Mouse (Mus musculus): ENCODE measurements around the gene Foxn3.
A peak's percentile ranks its signal among the peaks of the same experiment; 100 is the strongest.
"Not testable (repeated sequence)": the region's sequence is repeated elsewhere in the genome, so short reads cannot be mapped to it uniquely, and the experiment has no call there.

Gene Foxn3

DNA sequence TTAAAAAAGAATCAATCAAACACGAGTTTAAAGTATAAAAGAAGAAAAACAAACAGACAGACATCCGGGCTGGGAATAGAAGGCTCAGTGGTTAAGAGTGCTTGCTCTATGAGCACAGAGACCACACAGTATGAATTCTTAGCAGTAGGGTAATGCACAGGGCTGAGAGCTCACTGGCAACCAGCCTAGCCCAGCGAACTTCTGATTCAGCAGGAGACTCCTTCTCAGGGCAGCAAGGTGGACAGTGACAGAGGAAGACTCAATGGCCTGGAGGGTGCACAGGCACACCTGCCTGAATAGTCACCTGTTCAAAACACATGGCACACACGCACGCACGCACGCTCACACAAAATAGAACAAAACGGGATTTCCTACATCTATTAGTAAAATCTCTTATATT, 353.6 kb downstream of the Foxn3 start:
- DNase-seq, result no peak

DNA sequence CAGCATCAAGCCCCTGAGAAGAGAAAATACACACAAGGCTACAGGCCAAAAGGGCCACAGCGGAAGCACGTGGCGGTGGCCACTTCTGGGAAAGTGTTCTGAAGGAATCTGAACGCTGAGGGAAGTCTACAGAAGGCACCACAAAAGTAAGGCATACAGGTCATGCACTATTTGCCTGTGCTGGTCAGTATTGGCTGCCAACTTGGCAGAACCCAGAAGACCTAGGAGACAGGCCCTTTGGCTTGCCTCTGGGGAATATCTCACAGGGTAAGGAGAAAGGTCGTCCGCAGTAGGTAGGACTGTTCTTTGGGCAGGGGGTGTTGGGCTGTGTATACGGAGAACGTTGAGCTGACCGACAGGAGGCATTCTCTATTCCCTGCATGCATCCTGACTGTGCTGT, 355.1 kb downstream of the Foxn3 start:
- no peak for DNase-seq

DNA sequence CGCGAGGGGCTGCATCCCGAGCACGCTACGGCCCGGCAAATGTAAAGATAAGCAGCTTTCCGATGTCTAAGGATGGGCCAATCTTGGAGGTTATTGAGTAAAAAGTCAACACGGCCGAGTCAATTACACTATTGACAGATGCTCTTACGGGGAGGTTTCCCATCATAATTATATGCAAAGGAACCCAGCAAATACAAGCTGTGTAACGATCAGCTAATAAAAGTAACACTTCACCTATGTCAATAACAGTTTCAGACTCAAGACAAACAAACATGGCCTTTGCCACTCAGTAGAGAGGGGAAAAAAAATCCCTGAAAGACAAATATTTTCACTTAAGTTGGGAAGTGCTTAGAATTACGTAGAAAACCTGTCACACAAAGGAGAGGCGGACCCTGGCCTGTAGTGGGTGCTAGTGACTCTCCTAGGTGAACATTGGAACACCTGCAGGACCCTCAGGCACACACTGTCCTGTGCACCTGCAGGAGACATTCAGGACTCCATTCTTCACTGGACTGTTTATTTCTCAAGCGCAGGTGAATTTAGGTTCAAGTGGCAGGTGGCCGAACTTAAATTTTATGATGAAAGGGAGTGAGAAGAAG, 356.3 kb downstream of the Foxn3 start:
- no peak for DNase-seq

DNA sequence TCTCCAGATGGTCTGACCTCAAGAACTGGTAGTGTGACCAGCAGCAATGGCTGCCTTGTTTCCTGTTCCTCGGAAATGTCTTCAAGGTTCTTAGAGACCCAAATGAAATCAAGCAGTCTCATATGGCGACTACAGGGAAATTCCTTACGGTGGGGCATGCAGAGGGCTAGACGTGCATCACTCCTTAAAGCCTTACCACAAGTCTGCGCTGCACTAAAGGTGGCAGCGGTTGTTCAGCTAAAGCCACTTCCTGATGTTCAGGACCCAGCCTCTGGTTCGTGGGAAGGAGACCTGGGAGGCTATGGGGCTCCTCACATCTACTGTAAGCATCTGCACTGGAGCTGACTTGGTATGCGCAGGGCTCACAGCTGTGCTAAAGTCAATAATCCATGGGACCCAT, 357.6 kb downstream of the Foxn3 start:
- no peak for DNase-seq

DNA sequence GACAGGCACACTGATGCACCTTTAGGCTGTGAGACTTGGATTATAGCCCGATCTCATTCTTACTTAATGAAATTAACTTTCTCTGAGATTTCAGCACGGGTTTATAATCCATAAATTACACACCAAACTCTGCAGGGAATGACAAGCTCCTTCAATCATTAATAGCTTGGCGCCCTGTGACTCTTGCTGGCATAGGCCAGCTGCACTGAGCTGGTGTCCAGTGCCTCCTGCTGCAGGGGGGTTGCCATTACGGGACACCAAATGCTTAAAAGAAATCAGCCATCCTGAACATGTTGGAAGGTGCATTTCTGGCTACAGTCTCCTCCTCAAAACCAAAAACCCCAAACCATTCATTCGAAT, 364.3 kb downstream of the Foxn3 start:
- peak; percentile 57 for DNase-seq

DNA sequence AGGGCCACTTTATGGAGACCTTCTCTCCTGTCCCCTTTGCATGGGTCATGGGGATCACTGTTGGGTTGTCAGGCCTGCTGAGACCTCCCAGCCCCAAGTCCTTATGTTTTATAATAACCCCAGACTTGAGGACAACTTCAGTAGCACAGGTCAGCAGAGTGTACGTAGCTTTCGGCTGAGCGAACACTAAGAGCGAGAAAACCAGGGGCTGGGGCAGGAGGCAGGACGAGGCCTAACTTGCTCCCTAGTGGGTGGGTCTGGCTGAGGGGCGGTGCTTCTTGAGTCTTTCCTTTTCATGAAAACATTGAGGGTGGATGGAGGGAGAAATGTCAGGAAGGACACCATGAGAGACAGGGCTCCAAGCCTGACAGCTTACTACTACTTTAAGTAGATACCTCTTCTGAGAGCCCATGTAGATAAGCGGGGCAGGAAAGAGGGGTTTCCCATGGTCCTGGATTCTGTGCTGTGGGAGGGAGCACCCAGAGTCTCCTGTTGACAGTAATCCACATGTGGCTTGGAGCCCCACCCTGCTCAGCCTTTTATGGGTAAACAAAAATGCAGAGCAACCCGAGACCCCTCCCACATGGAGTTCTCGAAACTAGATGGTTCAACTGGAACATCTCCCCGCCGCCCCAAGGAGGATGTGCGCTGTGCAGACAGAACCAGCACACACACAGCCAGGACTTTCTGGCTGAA, 364.8 kb downstream of the Foxn3 start:
- no peak for DNase-seq

DNA sequence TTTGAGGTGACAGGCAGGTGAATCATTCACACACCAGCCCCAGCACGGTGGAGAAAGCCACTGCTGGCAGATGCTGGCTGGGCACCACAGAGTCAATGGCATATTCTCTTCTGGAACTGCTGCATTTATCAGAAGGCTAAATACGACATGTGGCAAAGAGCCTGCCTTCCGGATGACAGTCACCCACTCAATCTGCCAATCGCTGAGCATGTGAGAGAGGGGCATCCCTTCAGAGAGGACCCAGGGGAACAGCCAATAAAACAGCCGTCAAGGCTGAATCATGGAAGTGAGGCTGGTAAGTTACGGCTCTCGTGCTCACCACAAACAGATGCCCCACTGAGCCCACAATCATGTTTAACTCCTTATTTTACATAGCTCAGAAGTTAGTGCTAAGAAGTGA, 366.4 kb downstream of the Foxn3 start:
- DNase-seq, result no peak

DNA sequence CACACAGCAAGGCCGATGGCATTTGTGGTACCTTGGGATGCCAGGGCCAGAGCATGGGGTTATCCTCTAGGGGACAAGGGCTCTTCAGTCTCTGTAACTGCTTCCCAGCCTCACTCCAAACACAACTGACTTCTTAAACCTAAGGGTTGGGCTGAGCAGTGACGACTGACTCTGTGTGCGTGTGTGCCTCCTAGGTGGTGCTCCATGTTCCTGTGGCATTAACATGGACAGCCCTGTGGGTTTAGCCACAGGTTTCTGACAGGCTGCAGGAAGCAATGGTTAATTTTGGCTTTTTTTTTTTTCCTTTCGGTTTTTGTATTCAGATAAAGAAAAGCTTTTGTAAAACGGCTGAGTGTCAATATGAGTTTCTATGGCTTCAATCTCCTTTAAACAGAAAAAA, 367.7 kb downstream of the Foxn3 start:
- no peak for DNase-seq

DNA sequence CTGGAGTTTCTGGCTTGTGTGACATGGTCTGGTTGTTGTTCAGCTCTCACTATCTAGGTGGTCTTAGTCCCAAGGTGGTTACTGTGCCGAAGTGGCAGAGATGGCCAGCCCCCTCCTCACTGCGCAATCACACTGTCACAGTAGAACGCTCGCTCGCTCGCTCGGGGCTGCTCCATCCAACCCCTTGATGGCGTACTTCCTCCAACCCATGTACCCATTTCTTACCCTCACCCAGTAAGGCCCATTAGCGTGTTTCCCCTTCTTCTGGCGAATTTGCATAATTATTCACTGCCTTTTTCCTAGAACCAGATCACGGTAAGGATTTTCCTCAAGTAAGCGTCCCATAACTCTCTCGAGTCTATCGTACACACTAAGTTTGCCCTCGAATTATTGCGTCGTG, 369.3 kb downstream of the Foxn3 start:
- not testable (repeated sequence) for DNase-seq

DNA sequence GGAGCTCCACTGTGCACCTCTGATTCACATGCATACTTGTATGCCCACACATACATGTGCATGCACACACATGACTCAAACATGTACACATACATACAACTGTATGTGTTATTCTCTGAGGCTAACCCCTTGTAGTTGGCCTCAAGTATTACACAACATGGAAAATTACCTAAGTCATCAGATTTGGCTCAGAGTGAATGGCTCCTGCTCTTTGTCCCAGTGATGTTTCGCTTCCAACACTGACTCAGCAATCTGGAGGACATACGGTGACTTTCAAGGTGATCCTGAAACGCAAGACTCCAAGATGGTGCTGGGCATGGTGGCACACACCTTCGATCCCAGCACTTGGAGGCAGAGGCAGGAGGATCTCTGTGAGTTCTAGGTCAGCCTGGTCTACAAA, 375.7 kb downstream of the Foxn3 start:
- DNase-seq, result no peak

DNA sequence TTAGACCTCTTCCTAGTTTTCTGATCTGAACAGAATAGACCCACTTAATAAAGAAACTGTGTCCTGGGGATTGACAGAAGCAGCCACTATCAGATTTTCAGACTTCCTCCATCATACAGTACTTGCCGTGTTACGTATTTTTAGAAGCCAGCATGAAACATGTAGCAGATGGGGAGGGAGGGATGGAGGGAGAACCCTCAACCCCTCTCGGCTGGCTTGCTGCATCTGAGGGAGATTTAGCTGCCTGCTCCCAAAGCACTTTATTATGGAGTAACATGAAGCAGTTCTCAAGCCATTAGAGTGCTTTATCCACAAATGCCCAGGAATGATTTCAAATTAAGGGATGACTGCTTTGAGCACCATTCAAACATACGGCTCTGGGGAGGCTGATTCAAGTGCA, 377.1 kb downstream of the Foxn3 start:
- no peak for DNase-seq

DNA sequence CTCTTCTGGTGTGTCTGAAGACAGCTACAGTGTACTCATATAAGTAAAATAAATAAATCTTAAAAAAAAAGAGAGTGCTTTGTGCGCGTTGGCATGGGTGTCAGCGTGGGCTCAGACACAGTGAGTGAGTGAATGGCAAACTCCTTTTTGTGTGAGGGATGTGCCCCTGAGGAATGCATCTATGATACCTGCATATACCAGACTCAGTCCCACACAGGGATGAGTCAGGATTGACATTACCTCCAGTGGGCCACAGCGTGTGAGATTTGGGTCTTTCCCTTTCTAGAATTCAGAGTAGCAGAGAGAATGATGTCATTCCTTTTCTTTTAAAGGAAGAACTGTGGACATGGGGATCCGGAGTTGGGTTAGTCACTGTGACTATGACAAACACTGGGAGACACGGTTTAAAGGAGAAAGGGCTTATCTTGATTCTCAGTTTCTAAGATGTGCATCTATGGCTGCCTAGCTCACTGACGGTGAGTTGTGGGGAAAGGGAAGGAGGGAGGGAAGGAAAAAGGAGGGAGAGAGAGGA, 380.1 kb downstream of the Foxn3 start:
- DNase-seq, result no peak

DNA sequence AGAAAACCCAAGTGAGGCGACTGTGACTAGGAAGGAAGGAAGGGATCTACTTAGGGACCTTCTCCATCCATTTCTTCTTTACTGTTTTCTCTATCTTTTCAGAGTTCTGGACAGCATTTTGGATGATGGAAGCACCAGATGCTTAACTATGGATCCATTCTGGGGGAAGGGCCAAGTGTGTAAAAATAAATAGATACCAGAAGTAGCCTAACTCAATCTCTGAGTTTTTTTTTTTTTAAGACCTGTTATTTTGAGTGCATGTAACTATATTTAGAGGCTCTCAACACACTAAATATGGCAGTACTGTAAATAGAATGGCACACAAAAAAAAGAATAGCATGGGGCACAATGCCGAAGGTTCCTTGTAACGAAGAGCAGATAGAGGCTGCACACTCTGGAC, 381.0 kb downstream of the Foxn3 start:
- DNase-seq, result no peak

DNA sequence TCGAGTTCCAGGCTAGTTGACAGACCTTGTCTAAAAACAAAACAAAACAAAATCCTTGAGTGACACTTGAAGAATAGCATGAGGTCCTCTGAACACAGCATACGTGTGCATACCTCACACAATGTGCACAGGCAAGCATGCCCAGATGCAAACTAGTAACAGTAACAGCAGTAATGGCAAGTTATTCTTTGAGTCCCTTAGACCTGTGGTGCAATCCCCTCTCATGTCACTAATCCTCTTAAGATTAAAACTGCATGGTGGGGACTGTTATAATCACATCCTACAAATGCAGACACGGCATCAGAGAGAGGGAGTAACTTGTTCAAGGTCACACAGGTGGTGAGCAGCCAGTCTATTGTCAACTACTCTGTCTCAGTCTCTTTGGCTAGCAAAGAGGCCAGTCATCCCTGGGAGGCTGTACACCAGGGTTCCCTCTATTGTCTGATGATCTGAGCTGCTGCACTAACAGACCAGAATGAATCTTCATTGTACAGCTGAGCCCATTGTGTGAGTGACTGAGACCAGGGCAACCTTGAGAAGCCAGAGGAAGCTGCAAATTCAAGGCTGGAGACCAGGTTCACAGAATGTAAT, 383.1 kb downstream of the Foxn3 start:
- no peak for DNase-seq

DNA sequence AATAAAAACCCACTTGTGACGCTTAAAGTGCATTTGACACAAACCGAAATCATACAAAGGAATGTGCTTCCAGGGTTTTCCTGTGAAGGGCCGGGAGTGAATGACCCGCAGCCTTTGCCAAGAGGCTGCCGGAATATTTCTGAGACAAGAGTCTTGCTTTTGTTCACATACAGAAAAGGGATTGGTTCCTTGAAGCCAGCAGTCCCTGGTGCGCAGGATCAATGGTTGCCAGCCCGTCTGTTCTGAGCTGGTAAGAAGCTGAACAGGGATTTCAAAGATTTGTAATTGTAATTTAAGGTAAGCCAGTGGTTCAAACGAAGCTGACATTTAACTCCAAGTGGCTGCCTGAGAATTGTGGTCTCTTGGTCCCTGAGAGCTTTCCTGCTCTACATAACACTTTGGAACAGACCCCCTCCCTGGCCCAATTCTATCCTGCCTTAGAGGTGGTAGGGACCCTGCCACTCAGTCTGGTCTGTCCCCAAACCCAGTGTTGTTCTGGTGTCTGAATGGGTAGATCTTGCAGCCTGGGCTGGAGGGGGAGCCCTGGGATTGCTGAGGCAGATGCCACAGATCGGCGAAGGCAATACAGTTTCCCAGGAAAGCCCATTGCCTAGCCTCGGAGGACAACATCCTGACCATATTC, 388.3 kb downstream of the Foxn3 start:
- DNase-seq, result no peak

DNA sequence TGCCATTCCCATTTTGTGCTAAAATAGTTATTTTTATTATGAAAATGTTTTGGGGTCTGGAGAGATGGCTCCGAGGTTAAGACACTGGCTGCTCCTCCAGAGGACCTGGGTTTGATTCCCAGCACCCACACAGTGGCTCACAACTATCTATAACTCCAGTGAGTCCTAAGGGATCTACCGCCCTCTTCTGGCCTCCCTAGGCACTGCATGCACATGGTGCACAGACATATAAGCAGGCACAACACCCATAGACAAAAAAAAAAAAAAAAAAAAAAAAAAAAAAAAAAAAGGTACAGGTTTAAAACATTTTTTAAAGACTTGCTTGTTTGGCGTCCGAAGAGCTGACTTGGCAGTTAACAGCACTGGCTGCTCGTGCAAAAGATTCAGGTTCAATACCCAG, 391.2 kb downstream of the Foxn3 start:
- DNase-seq, result no peak

DNA sequence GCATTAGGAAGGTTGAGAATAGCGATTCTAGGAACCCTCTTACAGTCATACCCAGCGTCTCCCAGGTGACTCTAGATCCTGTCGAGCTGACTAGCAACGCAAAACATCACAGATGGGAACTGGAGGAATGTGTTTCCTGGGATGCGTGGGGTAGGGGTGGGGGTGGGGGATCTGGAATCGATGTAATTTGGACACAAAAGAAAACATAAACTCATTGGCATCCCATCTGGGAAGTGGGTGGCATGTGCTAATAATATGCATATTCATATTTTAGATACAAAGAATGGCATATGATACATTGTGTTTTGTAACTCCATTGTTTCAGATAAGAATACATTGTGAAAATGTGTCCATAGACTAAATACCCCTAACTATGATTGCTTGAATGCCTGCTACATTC, 393.5 kb downstream of the Foxn3 start:
- DNase-seq, result no peak

DNA sequence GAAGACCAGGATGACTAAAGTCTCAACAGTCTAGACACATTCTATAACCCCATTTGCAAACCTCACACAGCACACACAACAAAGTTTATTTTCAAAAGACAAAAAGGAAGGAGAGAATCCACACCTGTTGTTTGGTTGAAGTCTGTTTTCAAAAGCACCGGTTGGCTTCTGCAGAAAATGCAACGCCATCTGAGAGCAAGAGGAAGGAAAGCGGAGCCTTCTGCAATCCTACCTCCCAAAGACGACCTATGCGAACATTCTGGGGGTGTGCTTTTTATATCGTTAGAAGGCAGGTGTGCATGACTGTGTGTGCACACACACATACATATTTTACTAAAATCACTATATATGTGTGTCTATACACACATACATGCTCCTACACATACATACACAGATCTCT, 397.3 kb downstream of the Foxn3 start:
- DNase-seq, result no peak

DNA sequence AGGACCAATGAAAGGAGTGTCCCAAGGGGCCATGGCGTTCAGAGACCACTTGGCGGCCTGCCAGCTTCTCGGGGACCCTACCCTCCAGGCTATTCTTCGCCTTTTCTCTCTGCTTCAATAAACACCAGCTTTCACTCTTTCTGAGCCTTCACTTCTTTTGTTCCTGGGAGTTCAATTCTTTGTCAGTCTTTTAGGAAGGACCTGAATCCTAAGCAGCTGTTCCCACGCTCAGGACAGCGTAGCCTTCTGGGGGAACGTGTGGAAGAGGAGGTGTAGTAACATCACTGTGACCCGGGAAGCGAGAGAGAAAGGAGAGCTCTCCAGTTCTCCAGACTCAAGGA, 400.1 kb downstream of the Foxn3 start:
- DNase-seq, result no peak

DNA sequence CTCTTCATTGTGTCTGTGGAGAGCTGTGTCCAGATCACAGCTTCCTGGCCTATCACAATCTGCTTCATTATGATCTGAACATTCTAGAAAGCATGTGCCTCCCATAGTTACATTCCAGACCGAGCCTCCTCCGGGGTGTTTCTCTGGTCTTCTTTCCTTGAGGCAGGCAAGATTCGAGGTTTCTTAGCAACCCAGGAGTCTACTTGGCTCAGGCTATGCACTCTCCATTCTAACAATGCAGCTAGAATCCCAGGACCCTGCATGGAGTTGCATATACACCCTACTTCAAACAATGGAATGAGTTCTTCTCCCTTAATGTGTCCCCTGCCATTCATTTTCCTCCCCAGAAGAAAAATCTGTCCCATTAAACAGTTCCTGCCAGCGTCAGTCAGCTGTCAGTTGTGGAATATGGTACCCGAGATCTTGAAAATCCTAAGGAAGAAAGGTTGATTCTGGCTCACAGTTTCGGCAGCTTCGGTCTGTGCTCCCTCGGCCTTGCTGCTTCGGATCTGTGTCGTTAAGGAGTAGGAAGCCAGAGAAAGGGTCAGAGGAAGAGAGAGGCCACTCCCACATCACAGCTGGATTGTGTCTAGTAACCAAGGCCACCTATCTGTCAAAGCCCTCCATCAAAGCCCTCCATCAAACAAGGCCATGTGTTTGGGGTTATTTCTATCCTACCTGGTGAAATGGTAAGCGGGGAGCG, 400.6 kb downstream of the Foxn3 start:
- no peak for DNase-seq

DNA sequence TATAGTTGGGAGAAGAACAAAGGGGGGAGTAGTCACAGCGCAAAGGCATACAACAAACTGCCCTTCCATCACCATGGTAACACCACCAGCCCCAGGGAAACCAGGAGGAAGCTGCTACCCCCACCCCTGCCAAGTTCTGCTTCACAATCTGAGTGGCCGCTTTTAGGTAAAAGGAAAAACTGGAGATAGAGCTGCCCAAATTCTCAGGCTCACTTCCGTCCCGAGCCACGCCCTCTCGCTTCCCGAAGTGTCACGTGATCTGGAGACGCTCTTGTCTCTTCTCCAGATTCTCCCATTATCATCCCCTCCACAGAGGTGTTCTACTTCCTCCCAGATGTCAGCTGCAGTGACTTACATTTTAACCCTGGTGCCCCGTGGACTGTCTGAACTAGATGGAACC, 401.2 kb downstream of the Foxn3 start:
- peak; percentile 32 for DNase-seq

DNA sequence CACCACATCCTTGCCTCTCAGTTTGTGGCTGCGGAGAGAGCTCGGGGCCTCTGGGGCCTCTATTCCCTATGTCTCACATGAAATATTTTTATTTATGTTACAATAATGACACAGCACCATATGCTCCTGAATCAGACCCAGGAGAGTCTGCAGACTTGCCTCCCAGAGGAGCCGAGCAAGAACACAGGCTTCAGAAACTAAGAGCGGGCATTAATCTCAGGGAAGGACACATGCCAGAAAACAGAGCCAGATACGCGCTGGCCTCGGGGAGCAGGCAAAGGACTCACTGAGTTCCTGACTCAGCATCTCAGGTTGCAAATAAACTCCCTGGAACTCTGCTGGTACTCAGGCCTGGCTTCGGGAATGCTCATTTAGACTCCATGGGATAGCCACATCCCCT, 403.3 kb downstream of the Foxn3 start:
- no peak for DNase-seq

DNA sequence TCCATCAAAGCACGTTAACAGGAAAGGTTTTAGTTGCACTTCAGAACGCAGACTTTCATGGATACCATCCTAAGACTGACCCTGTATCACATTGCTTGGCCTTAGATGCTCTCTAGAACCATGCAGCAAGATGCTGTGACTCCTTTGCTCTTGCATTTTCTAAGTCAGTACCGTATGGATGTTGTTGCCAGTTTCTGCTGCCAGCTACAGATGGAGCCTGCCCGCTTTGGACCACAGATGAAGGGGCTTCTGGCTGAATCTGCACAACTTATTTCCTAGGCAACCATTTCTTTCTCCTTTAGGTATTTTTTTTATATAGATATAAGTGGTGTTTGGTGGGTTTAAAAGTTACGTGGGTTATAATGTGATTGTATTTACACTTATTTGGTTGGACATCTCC, 407.5 kb downstream of the Foxn3 start:
- DNase-seq, result no peak

DNA sequence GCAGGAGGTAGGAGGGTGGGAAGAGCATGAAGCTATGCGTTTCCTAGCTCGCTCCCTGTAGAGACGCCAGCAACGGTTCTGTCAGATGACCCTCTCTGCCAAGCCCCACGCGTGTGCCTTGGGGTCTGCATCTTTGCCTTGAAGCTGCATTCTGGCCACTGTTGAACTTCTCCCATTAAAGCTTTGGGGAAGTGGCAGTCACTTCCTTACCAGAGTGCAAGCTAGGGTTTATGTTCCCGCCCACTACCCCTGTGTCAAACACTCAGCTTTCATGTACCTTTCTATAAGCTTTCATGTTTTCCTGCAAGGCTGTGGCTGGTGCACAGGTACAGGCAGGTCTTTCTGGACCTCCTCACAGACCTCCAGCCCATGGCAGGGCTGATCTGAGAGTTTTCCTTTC, 409.2 kb downstream of the Foxn3 start:
- no peak for DNase-seq
